Mouse (Mus musculus): ENCODE measurements around the gene Ndel1. TPM values are rescaled to one million over a fixed set of nuclear protein-coding genes. Genes with fewer than 3 reads are reported as not detected.

Ndel1 gene
- polyA plus RNA-seq, 1 experiment: 102 TPM

DNA sequence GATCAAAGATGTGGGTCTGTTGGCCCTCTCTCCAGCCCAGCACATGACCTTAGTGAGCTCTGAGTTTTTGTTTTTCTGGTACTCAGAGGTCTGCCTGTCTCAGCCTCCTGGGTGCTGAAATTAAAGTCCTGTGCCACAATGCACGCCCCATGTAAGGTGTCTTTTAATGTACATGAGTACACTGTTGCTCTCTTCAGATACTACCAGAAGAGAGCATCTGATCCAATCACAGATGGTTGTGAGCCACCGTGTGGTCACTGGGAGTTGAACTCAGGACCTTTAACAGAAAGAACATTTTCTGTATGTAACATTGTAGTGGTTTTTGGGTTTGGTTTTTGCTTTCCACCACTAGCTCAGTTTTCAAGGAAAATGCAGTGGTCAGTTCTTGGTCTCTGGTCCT is 32.1 kb upstream of the Ndel1 start:
- Histone ChIP-seq H3K27ac (ENCODE audit: insufficient read depth, low read length) (no peak overlapping the region), H3K4me1 (ENCODE audit: control insufficient read depth, insufficient read depth, low read length) (no peaks in the 10 kb centered on the region), H3K4me3 (ENCODE audit: insufficient read depth, low read length) (no peak overlapping the region)
- TF ChIP-seq CTCF (IDR thresholded peaks at IDR 0.05; ENCODE audit: extremely low read depth, insufficient read depth, low read length): no peak
- no peak for TF ChIP-seq POLR2A (IDR thresholded peaks at IDR 0.05; ENCODE audit: extremely low read depth, insufficient read depth, low read length)

DNA sequence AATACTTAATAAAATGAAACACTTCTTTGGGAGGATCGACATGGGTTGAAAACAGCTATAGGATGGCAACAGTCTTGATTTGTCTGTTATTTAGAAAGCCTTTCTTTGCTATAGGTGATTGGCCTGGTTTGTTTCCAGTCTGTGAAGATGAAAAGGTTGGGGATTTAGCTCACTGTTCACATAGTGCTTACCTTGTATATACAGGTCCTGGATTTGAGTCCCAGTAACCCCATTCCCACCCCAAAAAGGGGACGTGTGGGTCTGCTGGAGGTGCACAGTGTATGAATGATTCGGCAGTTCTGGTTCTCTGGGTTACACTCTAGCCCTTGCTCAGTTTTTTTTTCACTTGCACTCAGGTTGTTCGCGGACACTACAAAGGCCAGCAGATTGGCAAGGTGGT is 31.2 kb upstream of the Ndel1 start:
- Histone ChIP-seq H3K4me1 (ENCODE audit: control insufficient read depth, insufficient read depth, low read length) (no peaks in the 10 kb centered on the region), H3K27ac (ENCODE audit: insufficient read depth, low read length) (no peak overlapping the region), H3K4me3 (ENCODE audit: insufficient read depth, low read length) (no peak overlapping the region)
- no peak for TF ChIP-seq POLR2A (IDR thresholded peaks at IDR 0.05; ENCODE audit: extremely low read depth, insufficient read depth, low read length)
- TF ChIP-seq CTCF (IDR thresholded peaks at IDR 0.05; ENCODE audit: extremely low read depth, insufficient read depth, low read length): no peak

DNA sequence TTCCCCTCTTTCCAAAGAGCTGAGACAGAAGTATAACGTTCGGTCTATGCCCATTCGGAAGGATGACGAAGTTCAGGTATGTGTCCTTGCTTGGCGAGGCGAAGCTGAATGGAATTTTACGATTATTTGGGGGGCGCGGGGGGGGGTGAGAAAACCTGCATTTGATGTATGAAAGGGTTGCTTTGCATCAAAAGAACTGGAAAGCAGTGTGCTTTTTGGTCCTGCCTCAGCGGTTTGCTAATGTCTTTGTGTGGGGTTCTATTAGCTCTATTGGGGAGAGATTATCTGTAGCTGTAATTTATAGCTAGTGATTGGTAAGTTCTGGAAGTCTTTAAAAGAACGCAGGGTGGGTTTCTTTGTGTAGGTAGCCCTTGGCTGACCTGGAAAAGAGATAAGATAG is 30.7 kb upstream of the Ndel1 start:
- H3K4me3 ChIP-seq (ENCODE audit: insufficient read depth, low read length): peak overlapping the region; percentile 66
- H3K27ac ChIP-seq (ENCODE audit: insufficient read depth, low read length): no peak overlapping the region
- TF ChIP-seq CTCF (IDR thresholded peaks at IDR 0.05; ENCODE audit: extremely low read depth, insufficient read depth, low read length) (no peak), POLR2A (IDR thresholded peaks at IDR 0.05; ENCODE audit: extremely low read depth, insufficient read depth, low read length) (no peak)
- H3K4me1 ChIP-seq (ENCODE audit: control insufficient read depth, insufficient read depth, low read length): no peaks in the 10 kb centered on the region

DNA sequence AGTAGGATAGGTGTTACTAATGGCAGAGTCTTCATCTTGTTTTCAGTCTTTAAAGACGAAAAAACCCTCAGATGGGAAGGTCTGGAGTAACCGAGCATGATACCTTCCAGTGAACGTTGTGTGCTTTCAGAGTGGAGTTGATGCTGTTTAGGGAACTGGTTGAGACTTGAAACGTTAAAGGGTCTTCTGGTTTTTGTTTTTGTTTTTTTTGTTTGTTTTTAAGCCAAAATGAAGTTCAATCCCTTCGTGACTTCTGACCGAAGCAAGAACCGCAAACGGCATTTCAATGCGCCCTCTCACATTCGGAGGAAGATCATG is 30.3 kb upstream of the Ndel1 start:
- Histone ChIP-seq H3K4me1 (ENCODE audit: control insufficient read depth, insufficient read depth, low read length) (no peaks in the 10 kb centered on the region), H3K27ac (ENCODE audit: insufficient read depth, low read length) (no peak overlapping the region), H3K4me3 (ENCODE audit: insufficient read depth, low read length) (peak overlapping the region; percentile 66)
- no peak for TF ChIP-seq CTCF (IDR thresholded peaks at IDR 0.05; ENCODE audit: extremely low read depth, insufficient read depth, low read length)
- no peak for TF ChIP-seq POLR2A (IDR thresholded peaks at IDR 0.05; ENCODE audit: extremely low read depth, insufficient read depth, low read length)

DNA sequence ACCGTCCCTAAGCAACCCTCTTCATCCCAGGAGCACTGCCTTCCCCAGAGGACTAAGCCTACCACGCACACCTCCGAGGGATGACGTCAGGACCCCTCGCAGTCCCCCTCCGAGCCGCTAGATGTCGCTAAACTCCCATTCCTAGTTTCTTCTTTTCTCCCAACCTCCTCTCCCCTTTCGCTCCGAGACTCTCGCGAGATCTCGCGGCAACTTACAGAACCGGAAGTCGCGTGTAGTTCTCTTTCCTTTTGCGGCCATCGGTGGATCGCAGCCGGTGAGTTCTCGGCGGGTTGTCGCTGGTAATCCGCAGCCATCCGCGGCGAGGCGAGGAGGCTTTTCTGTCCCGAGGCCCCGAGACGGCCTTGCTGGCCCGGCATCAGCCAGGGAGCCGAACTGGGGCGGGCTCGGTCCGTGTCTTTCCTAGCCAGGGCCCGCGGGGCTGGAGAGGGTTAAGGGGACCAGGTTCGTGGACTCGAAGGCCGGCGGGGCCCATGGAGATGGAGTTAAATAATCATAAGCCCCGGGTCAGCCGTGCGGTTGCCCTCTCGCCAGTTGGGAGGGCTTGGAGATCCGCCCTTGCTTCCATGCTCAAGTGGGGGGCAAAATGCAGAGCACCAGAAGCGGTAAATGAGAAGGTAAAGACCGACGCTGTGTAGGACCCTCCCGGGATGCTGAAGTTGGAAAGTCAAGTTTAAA is 29.8 kb upstream of the Ndel1 start, which contains the start of gene Rpl26:
Gene Rpl26 (plus strand): TSS at position 233 of the 696 bp plus-strand sequence.
- H3K27ac ChIP-seq (ENCODE audit: insufficient read depth, low read length): no peak within 1 kb of the TSS
- peak; percentile 92 for TF ChIP-seq CTCF (IDR thresholded peaks at IDR 0.05; ENCODE audit: extremely low read depth, insufficient read depth, low read length)
- peak; percentile 91 for TF ChIP-seq POLR2A (IDR thresholded peaks at IDR 0.05; ENCODE audit: extremely low read depth, insufficient read depth, low read length)
- no peaks in the 10 kb centered on the region for H3K4me1 ChIP-seq (ENCODE audit: control insufficient read depth, insufficient read depth, low read length)
- H3K4me3 ChIP-seq (ENCODE audit: insufficient read depth, low read length): peak within 1 kb of the TSS; percentile 66

DNA sequence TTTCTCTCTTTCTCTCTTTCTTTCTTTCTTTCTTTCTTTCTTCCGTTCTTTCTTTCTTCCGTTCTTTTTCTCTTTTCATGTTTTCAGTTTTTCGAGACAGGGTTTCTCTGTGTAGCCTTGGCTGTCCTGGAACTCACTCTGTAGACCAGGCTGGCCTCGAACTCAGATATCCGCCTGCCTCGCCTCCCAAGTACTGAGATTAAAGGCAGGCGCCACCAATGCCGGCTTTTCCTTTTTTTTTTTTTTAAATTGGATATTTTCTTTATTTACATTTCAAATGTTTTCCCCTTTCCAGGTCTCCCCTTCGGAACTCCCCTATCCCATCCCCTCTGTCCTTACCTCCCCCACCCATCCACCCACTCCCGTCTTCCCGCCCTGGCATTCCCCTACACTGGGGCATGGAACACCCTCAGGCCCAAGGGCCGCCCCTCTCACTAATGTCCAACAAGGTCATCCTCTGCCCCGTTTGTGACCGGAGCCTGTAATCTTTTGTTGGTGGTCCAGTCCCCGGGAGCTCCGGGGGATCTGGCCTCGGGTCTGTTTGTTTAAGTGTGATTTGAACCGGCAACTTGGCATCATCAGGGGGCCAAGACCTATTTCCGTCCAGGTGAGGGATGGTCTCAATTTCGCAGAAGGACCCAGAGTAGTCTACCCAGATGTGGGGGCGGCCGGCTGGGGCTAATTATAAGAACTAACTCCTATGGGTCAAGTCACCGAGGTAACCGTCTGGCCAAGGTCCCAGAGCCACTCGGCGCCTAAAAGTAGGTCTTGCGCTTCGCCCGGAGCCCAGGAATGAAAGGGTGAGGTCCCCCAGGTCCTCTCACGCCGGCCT is 29.1 kb upstream of the Ndel1 start:
- H3K27ac ChIP-seq (ENCODE audit: insufficient read depth, low read length): no peak overlapping the region
- no peaks in the 10 kb centered on the region for H3K4me1 ChIP-seq (ENCODE audit: control insufficient read depth, insufficient read depth, low read length)
- peak overlapping the region; percentile 66 for H3K4me3 ChIP-seq (ENCODE audit: insufficient read depth, low read length)
- TF ChIP-seq POLR2A (IDR thresholded peaks at IDR 0.05; ENCODE audit: extremely low read depth, insufficient read depth, low read length) (no peak), CTCF (IDR thresholded peaks at IDR 0.05; ENCODE audit: extremely low read depth, insufficient read depth, low read length) (no peak)

DNA sequence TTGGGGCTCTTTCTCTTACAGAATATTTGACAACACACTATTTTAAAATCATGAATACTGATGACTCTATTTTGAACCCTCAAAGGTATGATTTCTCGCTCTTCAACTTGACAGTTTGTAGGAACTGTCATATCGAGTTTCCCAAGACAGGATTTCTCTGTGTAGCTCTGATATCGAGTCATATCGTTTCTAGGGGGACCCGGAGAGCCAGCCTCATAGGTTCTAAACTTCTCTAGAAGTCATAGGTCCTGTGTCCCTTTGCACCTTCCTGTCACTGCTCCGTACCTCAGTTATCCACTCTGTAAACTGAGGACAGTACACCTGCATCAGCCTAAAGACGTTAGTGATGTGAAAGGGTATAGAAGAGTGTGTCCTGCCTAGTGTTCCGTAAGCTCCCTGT is 28.2 kb upstream of the Ndel1 start:
- no peak overlapping the region for H3K27ac ChIP-seq (ENCODE audit: insufficient read depth, low read length)
- no peaks in the 10 kb centered on the region for H3K4me1 ChIP-seq (ENCODE audit: control insufficient read depth, insufficient read depth, low read length)
- H3K4me3 ChIP-seq (ENCODE audit: insufficient read depth, low read length): no peak overlapping the region
- no peak for TF ChIP-seq POLR2A (IDR thresholded peaks at IDR 0.05; ENCODE audit: extremely low read depth, insufficient read depth, low read length)
- TF ChIP-seq CTCF (IDR thresholded peaks at IDR 0.05; ENCODE audit: extremely low read depth, insufficient read depth, low read length): no peak

DNA sequence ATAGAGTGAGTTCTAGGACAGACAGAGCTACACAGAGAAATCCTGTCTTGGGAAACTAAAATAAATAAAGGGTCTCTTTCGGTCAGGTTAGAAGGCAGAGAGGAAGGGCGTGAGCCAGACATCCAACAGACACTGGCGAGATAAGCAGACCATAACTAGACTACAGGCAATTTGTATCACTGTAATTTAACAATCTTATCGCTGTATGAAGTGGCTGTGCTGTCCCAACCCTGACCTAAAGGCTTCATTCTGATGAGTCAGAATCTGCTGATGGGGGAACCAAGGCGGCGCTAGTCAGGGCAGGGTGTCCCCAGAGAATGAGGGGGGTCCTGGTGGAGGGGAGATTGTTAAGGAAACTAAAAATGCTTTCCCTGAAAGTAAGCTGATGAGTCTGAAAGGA is 27.1 kb upstream of the Ndel1 start:
- H3K4me3 ChIP-seq (ENCODE audit: insufficient read depth, low read length): no peak overlapping the region
- H3K27ac ChIP-seq (ENCODE audit: insufficient read depth, low read length): no peak overlapping the region
- H3K4me1 ChIP-seq (ENCODE audit: control insufficient read depth, insufficient read depth, low read length): no peaks in the 10 kb centered on the region
- TF ChIP-seq CTCF (IDR thresholded peaks at IDR 0.05; ENCODE audit: extremely low read depth, insufficient read depth, low read length): no peak

DNA sequence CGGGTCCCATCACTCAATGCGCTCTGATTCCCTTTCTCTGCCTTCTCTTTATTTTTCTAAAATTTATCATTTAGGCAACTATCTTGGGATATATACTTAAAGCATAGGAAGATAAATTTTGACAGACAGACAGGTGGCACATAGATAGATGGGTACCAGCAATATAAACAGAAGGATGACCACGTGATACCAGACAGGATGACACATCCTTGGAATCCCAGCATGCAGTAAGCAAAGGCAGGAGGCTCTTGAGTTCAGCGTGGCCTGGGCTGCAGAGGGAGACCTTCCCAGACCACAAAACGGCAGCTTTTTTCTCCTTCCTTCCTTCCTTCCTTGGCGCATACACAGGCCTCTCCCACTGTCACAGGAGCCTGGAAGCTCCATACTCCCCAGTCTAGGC is 26.2 kb upstream of the Ndel1 start:
- Histone ChIP-seq H3K4me3 (ENCODE audit: insufficient read depth, low read length) (no peak overlapping the region), H3K27ac (ENCODE audit: insufficient read depth, low read length) (no peak overlapping the region), H3K4me1 (ENCODE audit: control insufficient read depth, insufficient read depth, low read length) (no peaks in the 10 kb centered on the region)
- TF ChIP-seq POLR2A (IDR thresholded peaks at IDR 0.05; ENCODE audit: extremely low read depth, insufficient read depth, low read length) (no peak), CTCF (IDR thresholded peaks at IDR 0.05; ENCODE audit: extremely low read depth, insufficient read depth, low read length) (no peak)

DNA sequence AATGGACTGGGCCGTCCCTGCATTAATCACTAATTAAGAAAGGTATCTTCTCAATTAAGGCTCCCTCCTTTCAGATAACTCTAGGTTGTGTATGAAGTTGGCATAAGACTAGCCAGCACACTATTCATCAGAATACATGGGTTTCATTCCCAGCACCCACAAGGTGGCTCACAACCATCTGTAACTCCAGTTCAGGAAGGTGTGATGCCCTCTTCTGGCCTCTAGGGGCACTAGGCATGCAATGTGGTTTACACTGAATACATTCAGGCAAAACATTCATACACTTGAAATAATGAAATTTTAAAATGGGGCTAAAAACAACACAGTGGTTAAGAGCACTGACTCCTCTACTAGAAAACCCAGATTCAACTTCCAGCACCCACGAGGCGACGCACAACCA is 25.5 kb upstream of the Ndel1 start:
- Histone ChIP-seq H3K4me1 (ENCODE audit: control insufficient read depth, insufficient read depth, low read length) (no peaks in the 10 kb centered on the region), H3K27ac (ENCODE audit: insufficient read depth, low read length) (no peak overlapping the region), H3K4me3 (ENCODE audit: insufficient read depth, low read length) (no peak overlapping the region)
- TF ChIP-seq POLR2A (IDR thresholded peaks at IDR 0.05; ENCODE audit: extremely low read depth, insufficient read depth, low read length) (no peak), CTCF (IDR thresholded peaks at IDR 0.05; ENCODE audit: extremely low read depth, insufficient read depth, low read length) (peak; percentile 57)

All from cortical plate, adult 2 months (tissue).